Mouse (Mus musculus) heart, embryonic 12.5 days (tissue): ENCODE measurements around the gene Cdc25b. TPM values are rescaled to one million over a fixed set of nuclear protein-coding genes. Genes with fewer than 3 reads are reported as not detected.
A peak's percentile ranks its signal among the peaks of the same experiment; 100 is the strongest.

Experiments used
- ATAC-seq: fragments of 200-750 bp; cut with Nextera tagmentation; 2 replicates; pipeline ENCODE4 v1.8.0; 2017; ENCODE audit warnings: moderate TSS enrichment, moderate library complexity; ENCODE audit not compliant: insufficient number of reproducible peaks, low FRiP score
- H3K27ac ChIP-seq: fragments of 300-500 bp; sonication (generic); 2 replicates; pipeline ENCODE4 v1.5.1; 2016; ENCODE audit warnings: mild to moderate bottlenecking, moderate library complexity; ENCODE audit not compliant: poor library complexity, severe bottlenecking
- H3K27me3 ChIP-seq: fragments of 300-500 bp; sonication (generic); replicated peaks from 2 replicates; pipeline ENCODE4 v1.6.1; 2016; ENCODE audit warnings: mild to moderate bottlenecking, moderate library complexity
- H3K36me3 ChIP-seq: fragments of 300-500 bp; sonication (generic); 2 replicates; pipeline ENCODE4 v1.6.1; 2016; ENCODE audit warnings: mild to moderate bottlenecking, moderate library complexity
- H3K4me1 ChIP-seq: fragments of 300-500 bp; sonication (generic); replicated peaks from 2 replicates; pipeline ENCODE4 v1.6.1; 2016; ENCODE audit warnings: mild to moderate bottlenecking
- H3K4me2 ChIP-seq: fragments of 300-500 bp; sonication (generic); 2 replicates; pipeline ENCODE4 v1.6.1; 2016; ENCODE audit warnings: mild to moderate bottlenecking, moderate library complexity
- H3K4me3 ChIP-seq: fragments of 300-500 bp; sonication (generic); 2 replicates; pipeline ENCODE4 v1.5.1; 2016; ENCODE audit warnings: mild to moderate bottlenecking
- H3K9ac ChIP-seq: fragments of 300-500 bp; sonication (generic); 2 replicates; pipeline ENCODE4 v1.6.1; 2016; ENCODE audit warnings: mild to moderate bottlenecking, moderate library complexity
- H3K9me3 ChIP-seq: fragments of 300-500 bp; sonication (generic); replicated peaks from 2 replicates; pipeline ENCODE4 v1.6.1; 2016; ENCODE audit warnings: mild to moderate bottlenecking, moderate library complexity
- WGBS: fragments of 180-500 bp; shearing (Covaris S2); methylation state at CpG from one replicate; pipeline ENCODE4 v1.1.7; 2016; 5-methylcytosine and 5-hydroxymethylcytosine counted together
- polyA plus RNA-seq: library from polyadenylated mRNA; unstranded; fragments of >200 nt; fragmentation: Nextera tagmentation; extraction: Ambion mirVana; gene quantifications from 2 replicates; pipeline ENCODE4 v1.2.1, GENCODE M21; 2016

Cdc25b gene
- polyA plus RNA-seq, 1 experiment from 2014 or later, result 38.7 TPM

GRCm38 (mm10) chr2:131160671-131161111 lies 26.1 kb upstream of the Cdc25b start:
- peak overlapping the region; percentile 79 for H3K4me3 ChIP-seq
- WGBS, result under 1% methylated on average over 17 of the region's 17 CpGs
- H3K4me1 ChIP-seq, result peaks cover 30% of the 10 kb centered on the region
- H3K9me3 ChIP-seq, result peaks cover 6% of the 10 kb centered on the region; the same call in 1 of the 2 replicates
- peak overlapping the region; percentile 80 for H3K9ac ChIP-seq
- no peaks in the 10 kb centered on the region for H3K27me3 ChIP-seq
- ATAC-seq, result no peak
- H3K27ac ChIP-seq, result peak overlapping the region; percentile 92
- H3K36me3 ChIP-seq, result peaks cover 2% of the 10 kb centered on the region; the same call in 1 of the 2 replicates
- H3K4me2 ChIP-seq, result peak overlapping the region; percentile 81

- Histone ChIP-seq H3K4me3 (no peak overlapping the region), H3K4me2 (no peak overlapping the region), H3K36me3 (no peaks in the 10 kb centered on the region), H3K9ac (no peak overlapping the region), H3K27ac (no peak overlapping the region), H3K9me3 (peaks cover 6% of the 10 kb centered on the region; the same call in 1 of the 2 replicates), H3K4me1 (peaks cover 8% of the 10 kb centered on the region), H3K27me3 (0 out of 2 replicates have a peak, but pooled peaks cover under 1% of the 10 kb centered on the region)
- no peak for ATAC-seq
- 66% methylated on average over 7 of the region's 7 CpGs for WGBS
Measured at GRCm38 (mm10) chr2:131163924-131164323, 22.8 kb upstream of the Cdc25b start.

GRCm38 (mm10) chr2:131166172-131166571 lies 20.6 kb upstream of the Cdc25b start:
- Histone ChIP-seq H3K9me3 (peaks cover 6% of the 10 kb centered on the region; the same call in 1 of the 2 replicates), H3K4me3 (no peak overlapping the region), H3K4me1 (peaks cover 5% of the 10 kb centered on the region; the same call in 1 of the 2 replicates), H3K4me2 (no peak overlapping the region), H3K27ac (no peak overlapping the region), H3K9ac (no peak overlapping the region), H3K27me3 (peaks cover 20% of the 10 kb centered on the region), H3K36me3 (no peaks in the 10 kb centered on the region)
- WGBS, result 85% methylated on average over 2 of the region's 2 CpGs
- ATAC-seq, result no peak

- H3K4me3 ChIP-seq, result no peak overlapping the region
- 73% methylated on average over 6 of the region's 6 CpGs for WGBS
- no peak overlapping the region for H3K4me2 ChIP-seq
- ATAC-seq, result no peak
- H3K27me3 ChIP-seq, result peaks cover 38% of the 10 kb centered on the region
- H3K9me3 ChIP-seq, result peaks cover 6% of the 10 kb centered on the region; the same call in 1 of the 2 replicates
- H3K36me3 ChIP-seq, result no peaks in the 10 kb centered on the region
- H3K9ac ChIP-seq, result no peak overlapping the region
- H3K27ac ChIP-seq, result no peak overlapping the region
- peaks cover 14% of the 10 kb centered on the region for H3K4me1 ChIP-seq
Measured at GRCm38 (mm10) chr2:131167984-131168383, 18.8 kb upstream of the Cdc25b start.

- Histone ChIP-seq H3K4me1 (peaks cover 14% of the 10 kb centered on the region), H3K4me2 (no peak overlapping the region), H3K9ac (no peak overlapping the region), H3K36me3 (no peaks in the 10 kb centered on the region), H3K27me3 (peaks cover 47% of the 10 kb centered on the region), H3K27ac (no peak overlapping the region), H3K9me3 (peaks cover 6% of the 10 kb centered on the region; the same call in 1 of the 2 replicates), H3K4me3 (no peak overlapping the region)
- 84% methylated on average over 1 of the region's 1 CpGs for WGBS
- ATAC-seq, result no peak
Measured at GRCm38 (mm10) chr2:131168914-131169313, 17.8 kb upstream of the Cdc25b start.

- no peak overlapping the region for H3K9ac ChIP-seq
- ATAC-seq, result no peak
- peak overlapping the region; percentile 42 for H3K4me3 ChIP-seq
- peak overlapping the region; percentile 68 for H3K4me2 ChIP-seq
- no peak overlapping the region for H3K27ac ChIP-seq
- peaks cover 23% of the 10 kb centered on the region for H3K4me1 ChIP-seq
- 0 out of 2 replicates have a peak, but pooled peaks cover 4% of the 10 kb centered on the region for H3K36me3 ChIP-seq
- H3K27me3 ChIP-seq, result peaks cover 48% of the 10 kb centered on the region
- H3K9me3 ChIP-seq, result no peaks in the 10 kb centered on the region
- 13% methylated on average over 9 of the region's 9 CpGs for WGBS
Measured at GRCm38 (mm10) chr2:131170936-131171335, 15.8 kb upstream of the Cdc25b start.

GRCm38 (mm10) chr2:131171401-131172104 lies 15.2 kb upstream of the Cdc25b start:
- H3K4me2 ChIP-seq, result peak overlapping the region; percentile 68
- H3K9me3 ChIP-seq, result no peaks in the 10 kb centered on the region
- WGBS, result 4% methylated on average over 43 of the region's 43 CpGs
- H3K9ac ChIP-seq, result peak overlapping the region; percentile 61
- no peak for ATAC-seq
- H3K4me1 ChIP-seq, result peaks cover 26% of the 10 kb centered on the region
- H3K36me3 ChIP-seq, result 0 out of 2 replicates have a peak, but pooled peaks cover 8% of the 10 kb centered on the region
- H3K27me3 ChIP-seq, result peaks cover 48% of the 10 kb centered on the region
- peak overlapping the region; percentile 42 for H3K4me3 ChIP-seq
- H3K27ac ChIP-seq, result no peak overlapping the region

GRCm38 (mm10) chr2:131172322-131172721 lies 14.4 kb upstream of the Cdc25b start:
- H3K4me2 ChIP-seq, result no peak overlapping the region
- ATAC-seq, result no peak
- H3K9ac ChIP-seq, result no peak overlapping the region
- H3K27me3 ChIP-seq, result peaks cover 48% of the 10 kb centered on the region
- H3K4me1 ChIP-seq, result peaks cover 33% of the 10 kb centered on the region
- H3K9me3 ChIP-seq, result no peaks in the 10 kb centered on the region
- peaks cover 16% of the 10 kb centered on the region; the same call in 1 of the 2 replicates for H3K36me3 ChIP-seq
- H3K4me3 ChIP-seq, result no peak overlapping the region
- no peak overlapping the region for H3K27ac ChIP-seq
- 31% methylated on average over 9 of the region's 9 CpGs for WGBS

- WGBS, result 4% methylated on average over 11 of the region's 11 CpGs
- peak; percentile 52; the same call in 1 of the 2 replicates for ATAC-seq
- peaks cover 56% of the 10 kb centered on the region for H3K4me1 ChIP-seq
Measured at GRCm38 (mm10) chr2:131174700-131175099, 12.0 kb upstream of the Cdc25b start.

GRCm38 (mm10) chr2:131175286-131175944 lies 11.3 kb upstream of the Cdc25b start:
- Histone ChIP-seq H3K27ac (no peak overlapping the region), H3K27me3 (peaks cover 35% of the 10 kb centered on the region), H3K4me1 (peaks cover 56% of the 10 kb centered on the region), H3K9me3 (no peaks in the 10 kb centered on the region), H3K9ac (no peak overlapping the region), H3K4me3 (no peak overlapping the region), H3K36me3 (peaks cover 22% of the 10 kb centered on the region), H3K4me2 (no peak overlapping the region; the same call in 1 of the 2 replicates)
- ATAC-seq, result no peak
- 73% methylated on average over 3 of the region's 3 CpGs for WGBS

More at GRCm38 (mm10) chr2:131174700-131175099, 12.0 kb upstream of the Cdc25b start:
- Histone ChIP-seq H3K36me3 (peaks cover 22% of the 10 kb centered on the region), H3K4me2 (peak overlapping the region; percentile 96), H3K9ac (0 out of 2 replicates have a peak overlapping the region, but pooled peaks have one; percentile 39), H3K27me3 (peaks cover 42% of the 10 kb centered on the region), H3K9me3 (no peaks in the 10 kb centered on the region), H3K4me3 (peak overlapping the region; percentile 49), H3K27ac (no peak overlapping the region)

- no peak for ATAC-seq
- peaks cover 30% of the 10 kb centered on the region for H3K27me3 ChIP-seq
- no peaks in the 10 kb centered on the region for H3K9me3 ChIP-seq
- WGBS, result 96% methylated on average over 1 of the region's 1 CpGs
- H3K36me3 ChIP-seq, result peaks cover 22% of the 10 kb centered on the region
- no peak overlapping the region for H3K4me2 ChIP-seq
- H3K4me3 ChIP-seq, result no peak overlapping the region
- H3K27ac ChIP-seq, result no peak overlapping the region
- no peak overlapping the region for H3K9ac ChIP-seq
- peaks cover 53% of the 10 kb centered on the region for H3K4me1 ChIP-seq
Measured at GRCm38 (mm10) chr2:131175945-131176309, 10.8 kb upstream of the Cdc25b start.
